Mouse (Mus musculus) hindbrain, embryonic 15.5 days (tissue): ENCODE data around the gene Axl. TPM values are rescaled to one million over a fixed set of nuclear protein-coding genes. Genes with fewer than 3 reads are reported as not detected.

Source experiments
- ATAC-seq: fragments of 200-750 bp; cut with Nextera tagmentation; 2 replicates; pipeline ENCODE4 v1.8.0; 2017; ENCODE audit warnings: low read depth, moderate number of reproducible peaks, moderate TSS enrichment; ENCODE audit not compliant: low FRiP score
- H3K27ac ChIP-seq: fragments of 300-500 bp; sonication (generic); replicated peaks from 2 replicates; pipeline ENCODE4 v1.5.1; 2015; ENCODE audit warnings: mild to moderate bottlenecking, inconsistent platforms
- H3K27me3 ChIP-seq: fragments of 300-500 bp; sonication (generic); 2 replicates; pipeline ENCODE4 v1.6.1; 2015; ENCODE audit warnings: control low read depth, inconsistent platforms
- H3K36me3 ChIP-seq: fragments of 300-500 bp; sonication (generic); 2 replicates; pipeline ENCODE4 v1.6.1; 2015; ENCODE audit warnings: control low read depth, inconsistent platforms
- H3K4me1 ChIP-seq: fragments of 300-500 bp; sonication (generic); replicated peaks from 2 replicates; pipeline ENCODE4 v1.6.1; 2015; ENCODE audit warnings: control low read depth, inconsistent platforms
- H3K4me2 ChIP-seq: fragments of 300-500 bp; sonication (generic); 2 replicates; pipeline ENCODE4 v1.6.1; 2015; ENCODE audit warnings: moderate library complexity, mild to moderate bottlenecking, inconsistent platforms
- H3K4me3 ChIP-seq: fragments of 300-500 bp; sonication (generic); 2 replicates; pipeline ENCODE4 v1.5.1; 2015; ENCODE audit warnings: mild to moderate bottlenecking, inconsistent platforms
- H3K9ac ChIP-seq: fragments of 300-500 bp; sonication (generic); 2 replicates; pipeline ENCODE4 v1.6.1; 2015; ENCODE audit warnings: inconsistent platforms
- H3K9me3 ChIP-seq: fragments of 300-500 bp; sonication (generic); 2 replicates; pipeline ENCODE4 v1.6.1; 2016; ENCODE audit warnings: control low read depth, inconsistent platforms
- WGBS: fragments of 180-500 bp; shearing (Covaris S2); methylation state at CpG from one replicate; pipeline ENCODE4 v1.1.7; 2015; 5-methylcytosine and 5-hydroxymethylcytosine counted together
- polyA plus RNA-seq: library from polyadenylated mRNA; unstranded; fragments of >200 nt; fragmentation: Nextera tagmentation; extraction: Ambion mirVana; gene quantifications from 2 replicates; pipeline ENCODE4 v1.2.1, GENCODE M21; 2015

Gene Axl
- polyA plus RNA-seq = 22.5 and 23.1 TPM in 2 replicates

DNA sequence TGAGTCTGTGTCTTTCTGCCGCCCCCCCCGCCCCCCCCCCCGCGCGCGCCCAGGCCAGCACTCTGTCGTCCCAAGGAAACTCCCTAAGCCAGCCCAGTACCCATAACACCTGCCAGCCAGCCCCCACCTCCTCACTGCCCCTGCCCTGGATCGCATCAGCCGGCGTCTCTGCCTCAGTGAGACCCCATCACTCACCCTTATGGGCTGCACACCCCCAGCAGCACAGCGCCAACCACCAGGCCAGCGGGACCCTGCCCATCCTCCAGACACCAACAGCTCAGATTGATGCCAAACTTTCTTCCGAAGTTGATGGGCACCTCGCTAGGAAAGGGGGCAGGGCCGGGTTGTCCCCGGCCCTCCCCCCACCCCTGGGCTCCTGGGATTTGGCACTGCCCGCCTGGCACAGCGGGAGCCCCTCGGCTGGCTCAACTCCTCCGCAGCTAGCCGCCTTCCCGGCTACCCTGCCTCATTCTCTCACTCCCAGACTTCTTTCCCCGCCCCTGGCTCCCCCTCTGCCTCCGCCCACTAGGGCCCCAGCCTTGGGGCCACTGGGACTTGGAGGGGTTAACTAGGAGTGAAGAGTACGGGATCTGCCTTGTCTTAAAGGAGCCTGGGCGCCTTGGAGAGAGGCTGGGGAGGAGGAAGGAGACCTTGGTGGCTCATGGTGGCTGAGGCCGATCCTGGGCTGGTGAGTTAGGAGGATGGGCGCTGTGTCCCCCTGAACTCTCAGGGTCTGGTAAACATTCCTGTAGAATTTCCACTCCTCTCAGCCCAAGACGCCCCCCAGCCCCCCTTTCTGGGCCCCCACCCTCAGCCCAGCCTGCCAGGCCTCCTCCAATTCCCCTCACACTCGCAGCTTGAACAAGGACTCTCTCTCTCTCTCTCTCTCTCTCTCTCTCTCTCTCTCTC lies at the start of gene Axl:
Gene Axl, minus strand, starts transcription at position 486 of the 909 bp plus-strand sequence.
- Histone ChIP-seq H3K27ac (peak within 1 kb of the TSS; percentile 65; the same call in 1 of the 2 replicates), H3K4me3 (peak within 1 kb of the TSS; percentile 40), H3K36me3 (no peaks in the 10 kb centered on the region), H3K4me2 (peak within 1 kb of the TSS; percentile 67), H3K9ac (peak within 1 kb of the TSS; percentile 23), H3K27me3 (no peaks in the 10 kb centered on the region), H3K9me3 (no peaks in the 10 kb centered on the region), H3K4me1 (peaks cover 15% of the 10 kb centered on the region)
- peak; percentile 85 for ATAC-seq
- WGBS = under 1% methylated on average over 30 of the region's 30 CpGs

DNA sequence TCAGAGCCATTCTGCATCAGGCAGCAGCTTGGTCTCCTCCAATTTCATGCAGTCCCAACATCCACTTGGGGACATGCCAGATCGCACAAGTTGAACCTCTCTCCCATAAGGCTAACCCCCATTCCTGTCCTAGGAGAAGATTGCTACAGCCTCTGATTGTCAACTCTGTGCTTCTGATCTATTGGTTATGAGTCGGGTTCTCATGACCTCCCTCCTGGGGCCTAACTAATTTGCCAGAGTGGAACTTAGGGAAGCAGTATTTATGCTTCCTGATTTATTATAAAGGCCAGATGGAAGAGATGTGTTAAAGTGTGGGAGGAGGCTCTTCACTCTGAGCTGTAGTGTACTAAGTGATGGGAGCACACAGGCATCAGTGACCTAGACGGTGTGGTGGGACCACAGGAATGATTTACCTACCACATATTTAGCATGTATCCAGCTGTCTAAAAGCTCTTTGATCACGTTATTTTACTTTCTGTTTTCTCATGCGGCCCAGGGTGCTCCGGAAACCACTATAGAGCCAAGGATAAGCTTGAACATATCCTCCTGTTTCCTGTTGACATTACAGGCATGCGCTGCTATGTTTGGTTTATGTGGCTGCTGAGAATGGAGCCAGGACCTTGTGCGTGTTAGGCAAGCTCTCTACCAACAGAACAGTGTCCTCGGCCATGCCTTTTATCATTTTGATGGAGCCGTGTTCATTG lies 46.8 kb upstream of the Axl start:
- Histone ChIP-seq H3K36me3 (no peaks in the 10 kb centered on the region), H3K4me1 (no peaks in the 10 kb centered on the region), H3K9ac (no peak overlapping the region), H3K27me3 (no peaks in the 10 kb centered on the region), H3K9me3 (no peaks in the 10 kb centered on the region), H3K27ac (no peak overlapping the region), H3K4me3 (no peak overlapping the region), H3K4me2 (no peak overlapping the region)
- ATAC-seq = no peak
- 80% methylated on average over 10 of the region's 10 CpGs for WGBS

DNA sequence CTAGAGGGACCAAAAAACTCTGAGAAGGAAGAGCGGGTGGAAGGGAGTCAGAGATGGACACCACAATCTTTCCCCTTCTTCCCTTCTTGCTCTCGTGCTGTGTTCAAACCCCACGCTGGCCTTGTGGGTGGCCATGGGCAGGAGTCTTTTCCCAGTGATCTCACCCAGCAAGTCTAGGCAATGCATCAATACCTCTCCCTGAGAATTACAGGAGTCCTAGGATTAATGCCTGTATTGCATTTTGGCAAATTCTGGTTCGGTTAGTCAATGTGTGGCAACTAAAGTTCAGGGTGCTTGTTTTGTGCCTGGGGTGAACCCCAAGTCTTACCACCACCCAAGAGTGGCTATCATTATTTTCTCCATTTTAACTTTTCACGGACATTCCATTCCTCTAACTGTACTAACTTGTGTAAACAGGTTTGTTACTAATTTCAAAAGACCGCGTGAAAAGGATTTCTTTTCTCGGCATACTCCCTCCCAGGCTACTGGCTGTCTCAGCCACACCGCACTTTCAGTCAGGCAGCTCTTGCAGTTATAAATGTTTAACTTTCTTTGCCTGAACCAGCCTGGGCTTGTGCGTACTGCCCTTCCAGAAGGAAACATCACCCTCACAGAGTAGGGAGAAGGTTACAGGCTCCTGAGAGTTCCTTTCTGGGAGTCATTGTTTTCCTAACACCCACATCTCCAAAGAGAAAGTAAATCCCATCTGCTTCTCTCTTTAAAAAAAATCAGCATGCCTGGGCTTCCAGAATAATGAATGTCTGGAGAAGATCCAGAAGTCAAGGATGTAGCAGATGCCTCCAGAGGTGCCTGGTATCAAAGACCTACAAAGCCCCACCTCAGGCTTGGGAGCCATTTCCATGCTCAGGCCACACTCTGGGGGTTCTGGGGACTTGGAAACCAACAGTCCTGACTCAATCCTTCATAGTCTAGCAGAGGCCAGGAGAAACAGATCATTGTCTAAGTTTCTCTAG lies 43.3 kb upstream of the Axl start:
- Histone ChIP-seq H3K4me2 (no peak overlapping the region), H3K4me1 (no peaks in the 10 kb centered on the region), H3K9me3 (no peaks in the 10 kb centered on the region), H3K36me3 (no peaks in the 10 kb centered on the region), H3K27me3 (no peaks in the 10 kb centered on the region), H3K27ac (no peak overlapping the region), H3K9ac (no peak overlapping the region), H3K4me3 (no peak overlapping the region)
- ATAC-seq = no peak
- 83% methylated on average over 10 of the region's 10 CpGs for WGBS

DNA sequence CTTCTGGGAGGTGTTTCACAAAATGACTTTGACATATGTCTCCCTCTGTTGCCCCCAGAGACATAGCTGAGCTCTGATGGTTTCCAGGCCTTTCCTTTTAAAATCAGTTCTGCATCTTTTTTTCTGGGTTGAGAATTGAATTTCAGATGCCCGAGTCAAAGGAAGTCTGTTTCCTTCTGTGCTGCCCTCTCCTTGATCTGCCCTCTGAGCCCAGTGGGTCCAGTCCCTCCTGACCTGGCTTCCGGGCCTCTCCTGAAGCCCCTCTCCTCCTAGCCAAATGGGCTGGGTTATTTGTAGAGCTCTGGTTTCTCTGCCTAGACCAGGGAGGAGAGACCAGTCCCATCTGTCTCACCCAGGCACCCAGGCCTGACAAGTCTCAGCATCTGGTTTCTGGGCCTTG lies 41.7 kb upstream of the Axl start:
- Histone ChIP-seq H3K4me3 (no peak overlapping the region), H3K27me3 (no peaks in the 10 kb centered on the region), H3K9me3 (no peaks in the 10 kb centered on the region), H3K9ac (no peak overlapping the region), H3K36me3 (no peaks in the 10 kb centered on the region), H3K4me1 (no peaks in the 10 kb centered on the region), H3K4me2 (no peak overlapping the region), H3K27ac (no peak overlapping the region)
- 67% methylated on average over 2 of the region's 2 CpGs for WGBS
- no peak for ATAC-seq

DNA sequence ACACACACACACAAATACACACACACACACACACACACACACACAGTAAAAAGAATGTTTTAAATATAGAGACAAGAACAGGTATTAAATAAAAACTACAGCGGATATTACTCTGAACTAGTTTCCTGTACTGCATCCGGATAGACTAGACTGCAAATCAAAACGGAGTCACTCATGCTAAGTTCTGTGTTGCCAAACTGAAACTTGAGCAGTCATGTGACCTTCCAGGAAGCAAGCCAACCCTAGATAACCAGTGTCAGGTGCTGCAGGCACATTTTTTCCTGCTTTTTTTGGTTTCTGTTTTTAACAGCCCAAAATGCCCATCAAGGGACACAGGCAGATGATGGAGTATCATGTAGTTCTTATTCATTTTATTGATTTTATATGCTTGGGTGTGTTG lies 38.7 kb upstream of the Axl start:
- H3K27me3 ChIP-seq = no peaks in the 10 kb centered on the region
- H3K9me3 ChIP-seq = no peaks in the 10 kb centered on the region
- no peak overlapping the region for H3K9ac ChIP-seq
- 68% methylated on average over 3 of the region's 3 CpGs for WGBS
- ATAC-seq = no peak
- H3K36me3 ChIP-seq = no peaks in the 10 kb centered on the region
- no peak overlapping the region for H3K4me2 ChIP-seq
- H3K4me3 ChIP-seq = no peak overlapping the region
- no peak overlapping the region for H3K27ac ChIP-seq
- H3K4me1 ChIP-seq = no peaks in the 10 kb centered on the region

- Histone ChIP-seq H3K27me3 (no peaks in the 10 kb centered on the region), H3K36me3 (no peaks in the 10 kb centered on the region), H3K27ac (no peak overlapping the region), H3K9ac (no peak overlapping the region), H3K4me2 (no peak overlapping the region), H3K9me3 (no peaks in the 10 kb centered on the region), H3K4me3 (no peak overlapping the region), H3K4me1 (no peaks in the 10 kb centered on the region)
- WGBS = 84% methylated on average over 6 of the region's 6 CpGs
- ATAC-seq = no peak
Observed at GRCm38 (mm10) chr7:25826029-25826428, 37.5 kb upstream of the Axl start.

DNA sequence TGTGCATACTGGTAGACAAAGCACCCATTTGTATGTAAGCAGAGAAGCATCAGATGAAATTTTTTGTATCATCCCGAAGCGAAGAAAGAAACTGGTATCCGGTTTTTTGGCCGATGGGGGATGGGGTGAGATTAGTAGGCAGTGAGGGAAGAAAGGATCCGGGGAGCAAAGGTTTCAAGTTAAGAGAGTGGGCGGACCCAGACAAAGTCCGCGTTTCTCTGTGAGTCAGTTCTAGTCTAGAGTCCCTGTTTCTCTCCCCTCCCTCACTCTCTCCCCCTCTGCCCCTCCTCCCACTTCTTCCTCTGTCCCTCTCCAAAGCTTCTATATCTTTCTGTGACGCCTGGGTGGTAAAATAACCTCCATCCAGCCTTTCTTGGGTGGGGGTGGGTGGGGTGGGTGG lies 36.5 kb upstream of the Axl start:
- H3K36me3 ChIP-seq = no peaks in the 10 kb centered on the region
- H3K9ac ChIP-seq = no peak overlapping the region
- H3K4me1 ChIP-seq = no peaks in the 10 kb centered on the region
- H3K9me3 ChIP-seq = no peaks in the 10 kb centered on the region
- H3K4me3 ChIP-seq = no peak overlapping the region
- no peak overlapping the region for H3K4me2 ChIP-seq
- no peaks in the 10 kb centered on the region for H3K27me3 ChIP-seq
- WGBS = 52% methylated on average over 9 of the region's 9 CpGs
- ATAC-seq = no peak
- H3K27ac ChIP-seq = no peak overlapping the region

GRCm38 (mm10) chr7:25816241-25816919 lies 27.9 kb upstream of the Axl start, which contains the start of gene Cyp2s1:
Cyp2s1 (minus strand) TSS chr7:25816913.
- H3K4me2 ChIP-seq = peak within 1 kb of the TSS; percentile 92
- H3K36me3 ChIP-seq = no peaks in the 10 kb centered on the region
- ATAC-seq = peak; percentile 68
- 1% methylated on average over 40 of the region's 40 CpGs for WGBS
- peaks cover 12% of the 10 kb centered on the region for H3K4me1 ChIP-seq
- H3K4me3 ChIP-seq = peak within 1 kb of the TSS; percentile 51
- H3K27ac ChIP-seq = no peak within 1 kb of the TSS
- H3K27me3 ChIP-seq = 0 out of 2 replicates have a peak, but pooled peaks cover 6% of the 10 kb centered on the region
- no peaks in the 10 kb centered on the region for H3K9me3 ChIP-seq
- H3K9ac ChIP-seq = peak within 1 kb of the TSS; percentile 59

DNA sequence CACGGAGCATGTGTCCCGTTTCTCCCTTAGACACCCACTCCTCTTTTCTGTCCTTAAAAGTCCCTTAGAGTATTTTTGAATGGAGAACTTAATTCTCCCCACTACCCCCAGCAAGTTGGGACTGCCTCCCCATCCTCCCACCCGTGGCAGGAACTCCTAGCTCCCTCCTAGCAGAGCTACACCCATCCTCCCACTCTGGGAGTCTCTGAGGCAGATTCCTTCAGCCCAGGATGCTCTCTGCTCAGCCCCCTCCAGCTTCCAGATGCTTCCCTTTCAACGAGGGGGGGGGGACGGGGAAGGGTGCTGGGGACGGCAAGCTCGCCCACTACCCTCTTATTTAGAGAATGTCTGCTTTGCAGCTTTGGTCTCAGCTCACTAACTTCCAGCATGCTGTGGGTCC lies 27.1 kb upstream of the Axl start:
- Histone ChIP-seq H3K9ac (0 out of 2 replicates have a peak overlapping the region, but pooled peaks have one; percentile 59), H3K9me3 (no peaks in the 10 kb centered on the region), H3K27me3 (0 out of 2 replicates have a peak, but pooled peaks cover 6% of the 10 kb centered on the region), H3K4me2 (peak overlapping the region; percentile 92), H3K4me1 (peaks cover 12% of the 10 kb centered on the region), H3K27ac (no peak overlapping the region), H3K4me3 (peak overlapping the region; percentile 51), H3K36me3 (no peaks in the 10 kb centered on the region)
- no peak for ATAC-seq
- WGBS = 32% methylated on average over 7 of the region's 7 CpGs

- no peak for ATAC-seq
- Histone ChIP-seq H3K9me3 (no peaks in the 10 kb centered on the region), H3K36me3 (no peaks in the 10 kb centered on the region), H3K4me3 (no peak overlapping the region), H3K27ac (no peak overlapping the region), H3K4me1 (peaks cover 12% of the 10 kb centered on the region), H3K27me3 (0 out of 2 replicates have a peak, but pooled peaks cover 6% of the 10 kb centered on the region), H3K4me2 (no peak overlapping the region), H3K9ac (no peak overlapping the region)
- 87% methylated on average over 9 of the region's 9 CpGs for WGBS
Observed at GRCm38 (mm10) chr7:25814711-25815110, 26.2 kb upstream of the Axl start.

DNA sequence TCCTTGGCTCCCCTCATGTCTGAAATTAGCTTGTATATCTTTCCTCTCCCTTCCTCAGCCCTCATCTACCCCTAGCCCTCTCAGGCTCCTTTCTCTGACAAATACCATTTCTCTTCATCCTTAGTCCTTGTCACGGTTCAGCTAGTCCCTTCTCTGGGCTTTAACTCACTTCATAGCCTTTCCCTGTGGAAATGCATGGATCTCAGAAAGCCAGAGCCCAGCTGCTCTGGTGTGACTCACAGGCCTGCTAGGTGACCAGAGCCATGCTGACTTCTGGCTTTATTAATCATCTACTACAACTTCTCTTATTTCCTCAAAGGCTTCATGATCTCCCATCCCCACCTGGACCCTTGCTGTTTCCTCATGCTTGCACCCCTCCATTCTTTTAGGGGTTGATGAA lies 23.7 kb upstream of the Axl start:
- Histone ChIP-seq H3K4me3 (no peak overlapping the region), H3K9ac (no peak overlapping the region), H3K36me3 (no peaks in the 10 kb centered on the region), H3K27ac (no peak overlapping the region), H3K4me1 (peaks cover 12% of the 10 kb centered on the region), H3K4me2 (no peak overlapping the region), H3K27me3 (0 out of 2 replicates have a peak, but pooled peaks cover 6% of the 10 kb centered on the region), H3K9me3 (no peaks in the 10 kb centered on the region)
- ATAC-seq = no peak
- 70% methylated on average over 1 of the region's 1 CpGs for WGBS
